Mouse (Mus musculus): Measurements from ENCODE around the gene B3galt4.

B3galt4 gene

GRCm38 (mm10) chr17:33920282-33921097 lies 30.8 kb downstream of the B3galt4 start:
- DNase-seq (ENCODE audit: low read depth, low spot score), result peak; percentile 93

- peak; percentile 97 for DNase-seq (ENCODE audit: low read depth, low spot score)
Measured at GRCm38 (mm10) chr17:33919351-33920281, 31.7 kb downstream of the B3galt4 start.

DNA sequence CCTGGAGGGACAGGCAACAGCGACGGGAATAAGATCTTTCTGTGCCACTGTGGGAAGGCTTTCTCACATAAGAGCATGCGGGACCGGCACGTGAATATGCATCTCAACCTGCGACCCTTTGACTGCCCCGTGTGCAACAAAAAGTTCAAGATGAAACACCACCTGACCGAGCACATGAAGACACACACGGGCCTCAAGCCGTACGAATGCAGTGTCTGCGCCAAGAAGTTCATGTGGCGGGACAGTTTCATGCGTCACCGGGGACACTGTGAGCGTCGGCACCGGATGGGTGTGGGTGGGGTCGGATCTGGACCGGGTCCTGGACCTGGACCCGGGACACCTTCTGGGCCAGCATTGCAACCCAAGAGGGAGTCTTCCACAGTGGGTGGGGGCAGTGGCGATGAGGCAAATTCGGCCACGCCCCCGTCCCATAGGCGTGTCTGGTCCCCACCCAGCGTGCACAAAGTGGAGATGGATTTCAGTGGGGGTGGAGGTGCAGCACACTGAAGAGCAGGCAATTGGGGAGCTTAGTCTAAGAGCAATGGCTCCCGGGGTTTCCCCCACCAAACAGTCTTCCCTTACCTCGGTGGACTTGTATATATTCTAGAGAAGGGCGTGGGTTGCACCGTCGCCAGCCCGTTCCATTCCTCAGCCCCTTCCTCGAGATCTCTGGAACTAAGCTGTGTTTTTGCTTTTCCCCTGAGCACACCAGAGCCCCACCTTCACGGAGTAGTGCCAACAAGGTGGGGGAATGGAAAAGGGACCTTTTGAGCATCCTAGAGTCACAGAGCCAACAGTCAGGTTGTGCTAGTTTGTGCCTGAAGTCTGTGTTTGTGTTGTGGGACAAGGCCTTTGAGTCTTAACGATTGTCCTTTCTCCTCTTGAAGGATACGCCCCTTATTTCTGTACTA lies 32.7 kb downstream of the B3galt4 start:
- no peak for DNase-seq (ENCODE audit: low read depth, low spot score)

DNA sequence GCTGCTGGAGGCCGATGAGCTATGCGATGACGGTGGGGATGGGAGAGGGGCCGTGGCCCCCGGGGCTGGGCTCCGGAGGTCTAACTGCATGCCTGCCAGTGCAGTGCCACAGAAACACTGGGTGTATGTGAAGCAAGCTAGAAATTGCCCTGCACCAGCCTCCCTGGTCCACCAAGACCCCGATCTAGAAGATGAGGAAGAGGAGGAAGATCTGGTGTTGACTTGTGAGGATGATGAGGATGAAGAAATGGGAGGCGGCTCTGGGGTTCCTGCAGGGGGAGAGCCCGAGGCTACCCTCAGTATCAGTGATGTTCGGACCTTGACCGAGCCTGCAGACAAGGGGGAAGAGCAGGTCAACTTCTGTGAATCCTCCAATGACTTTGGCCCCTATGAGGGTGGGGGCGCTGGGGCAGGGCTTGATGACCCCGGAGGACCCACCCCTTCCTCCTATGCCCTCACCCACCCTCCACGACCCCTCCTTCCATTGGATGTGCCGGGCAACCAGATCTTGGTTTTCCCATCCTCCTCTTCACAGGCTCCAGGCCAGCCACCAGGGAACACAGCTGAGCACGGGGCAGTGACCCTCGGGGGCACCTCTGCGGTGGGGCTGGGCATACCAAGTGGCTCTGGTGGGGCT lies 33.5 kb downstream of the B3galt4 start:
- DNase-seq (ENCODE audit: low read depth, low spot score), result no peak

GRCm38 (mm10) chr17:33916847-33917655 lies 34.2 kb downstream of the B3galt4 start:
- DNase-seq (ENCODE audit: low read depth, low spot score), result no peak

GRCm38 (mm10) chr17:33916294-33916693 lies 35.0 kb downstream of the B3galt4 start:
- DNase-seq (ENCODE audit: low read depth, low spot score), result no peak

- peak; percentile 98 for DNase-seq (ENCODE audit: low read depth, low spot score)
Measured at GRCm38 (mm10) chr17:33915671-33916250, 35.5 kb downstream of the B3galt4 start, which contains the start of the genes Tapbp and Zbtb22. TSS of gene Tapbp (plus strand) at chr17:33915899. TSS of gene Zbtb22 (plus strand) at chr17:33915904.

GRCm38 (mm10) chr17:33914969-33915391 lies 36.3 kb downstream of the B3galt4 start:
- DNase-seq (ENCODE audit: low read depth, low spot score), result no peak

- no peak for DNase-seq (ENCODE audit: low read depth, low spot score)
Measured at GRCm38 (mm10) chr17:33913905-33914304, 37.4 kb downstream of the B3galt4 start.

DNA sequence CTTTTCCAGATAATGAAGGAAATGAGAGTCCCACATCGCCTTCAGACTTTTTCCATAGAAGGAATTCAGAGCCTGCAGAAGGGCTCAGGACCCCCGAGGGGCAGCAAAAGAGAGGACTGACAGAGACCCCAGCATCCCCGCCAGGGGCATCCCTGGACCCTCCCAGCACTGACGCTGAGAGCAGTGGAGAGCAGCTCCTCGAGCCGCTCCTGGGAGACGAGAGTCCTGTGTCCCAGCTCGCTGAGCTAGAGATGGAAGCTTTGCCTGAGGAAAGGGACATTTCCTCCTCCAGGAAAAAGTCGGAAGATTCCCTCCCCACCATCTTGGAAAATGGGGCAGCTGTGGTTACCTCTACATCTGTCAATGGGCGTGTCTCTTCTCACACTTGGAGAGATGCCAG lies 38.0 kb downstream of the B3galt4 start:
- DNase-seq (ENCODE audit: low read depth, low spot score), result no peak

GRCm38 (mm10) chr17:33911813-33912414 lies 39.4 kb downstream of the B3galt4 start:
- no peak for DNase-seq (ENCODE audit: low read depth, low spot score)

DNA sequence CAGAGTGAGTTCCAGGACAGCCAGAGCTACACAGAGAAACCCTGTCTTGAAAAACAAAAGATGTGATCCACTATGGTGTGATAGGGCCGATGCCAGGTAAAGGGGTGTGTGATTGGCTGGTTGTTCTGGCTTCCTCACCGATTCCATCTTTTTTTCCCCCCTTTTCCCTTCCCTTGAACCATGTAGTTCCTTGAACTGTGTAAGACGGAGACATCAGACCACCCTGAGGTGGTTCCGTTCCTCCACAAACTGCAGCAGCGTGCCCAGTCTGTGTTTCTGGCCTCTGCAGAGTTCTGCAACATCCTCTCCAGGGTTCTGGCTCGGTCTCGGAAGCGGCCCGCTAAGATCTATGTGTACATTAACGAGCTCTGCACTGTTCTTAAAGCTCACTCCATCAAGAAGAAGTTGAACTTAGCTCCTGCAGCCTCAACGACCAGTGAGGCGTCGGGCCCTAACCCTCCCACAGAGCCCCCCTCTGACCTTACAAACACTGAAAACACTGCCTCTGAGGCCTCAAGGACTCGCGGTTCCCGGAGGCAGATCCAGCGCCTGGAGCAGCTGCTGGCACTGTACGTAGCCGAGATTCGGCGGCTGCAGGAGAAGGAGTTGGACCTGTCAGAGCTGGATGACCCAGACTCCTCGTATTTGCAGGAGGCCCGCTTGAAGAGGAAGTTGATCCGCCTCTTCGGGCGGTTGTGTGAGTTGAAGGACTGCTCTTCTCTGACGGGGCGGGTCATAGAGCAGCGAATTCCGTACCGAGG lies 40.1 kb downstream of the B3galt4 start:
- no peak for DNase-seq (ENCODE audit: low read depth, low spot score)

GRCm38 (mm10) chr17:33910346-33911051 lies 40.8 kb downstream of the B3galt4 start:
- peak; percentile 74 for DNase-seq (ENCODE audit: low read depth, low spot score)

- DNase-seq (ENCODE audit: low read depth, low spot score), result no peak
Measured at GRCm38 (mm10) chr17:33909869-33910250, 41.4 kb downstream of the B3galt4 start.

DNA sequence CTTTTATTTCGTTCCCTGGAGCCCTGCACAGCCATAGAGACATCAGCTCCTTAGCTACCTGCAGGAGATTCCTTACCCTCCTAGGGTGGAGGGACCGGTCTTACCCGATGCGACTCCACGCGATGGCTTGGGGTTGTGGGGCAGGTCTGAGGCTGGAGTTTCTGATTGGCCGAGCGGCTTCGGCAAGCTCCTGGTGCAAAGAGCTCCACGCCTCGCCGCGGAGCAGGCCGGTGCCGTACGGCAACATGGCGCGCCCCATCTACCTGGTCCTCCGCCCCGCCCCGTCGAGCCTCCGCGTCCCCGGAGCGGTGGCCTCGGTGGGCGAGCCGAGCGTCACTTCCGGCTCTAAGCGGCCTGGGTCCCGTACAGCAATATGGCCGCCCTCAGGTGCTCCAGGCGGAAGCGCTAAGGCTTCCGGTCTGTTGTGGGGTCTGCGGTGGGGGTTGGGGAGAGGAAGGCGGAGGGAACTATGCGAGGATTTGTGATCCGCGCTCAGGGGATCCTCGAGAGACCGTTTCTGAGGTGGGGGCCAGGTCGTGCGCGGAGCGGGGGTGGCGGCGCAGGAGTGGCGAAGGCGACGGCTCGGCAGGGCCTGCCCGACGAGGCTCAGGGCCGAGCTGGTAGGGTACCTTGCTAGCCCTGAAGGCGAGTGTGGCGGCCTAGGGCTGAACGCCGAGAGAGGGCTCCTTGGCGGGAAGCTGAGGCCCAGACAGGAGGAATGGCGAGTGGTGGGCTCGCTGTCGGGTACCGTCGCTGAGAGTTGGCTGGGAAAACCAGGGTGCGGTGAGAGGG lies 42.0 kb downstream of the B3galt4 start, which contains the start of gene Daxx:
Daxx (plus strand) TSS at position 338 of the 792 bp plus-strand sequence.
- DNase-seq (ENCODE audit: low read depth, low spot score), result peak; percentile 100

DNA sequence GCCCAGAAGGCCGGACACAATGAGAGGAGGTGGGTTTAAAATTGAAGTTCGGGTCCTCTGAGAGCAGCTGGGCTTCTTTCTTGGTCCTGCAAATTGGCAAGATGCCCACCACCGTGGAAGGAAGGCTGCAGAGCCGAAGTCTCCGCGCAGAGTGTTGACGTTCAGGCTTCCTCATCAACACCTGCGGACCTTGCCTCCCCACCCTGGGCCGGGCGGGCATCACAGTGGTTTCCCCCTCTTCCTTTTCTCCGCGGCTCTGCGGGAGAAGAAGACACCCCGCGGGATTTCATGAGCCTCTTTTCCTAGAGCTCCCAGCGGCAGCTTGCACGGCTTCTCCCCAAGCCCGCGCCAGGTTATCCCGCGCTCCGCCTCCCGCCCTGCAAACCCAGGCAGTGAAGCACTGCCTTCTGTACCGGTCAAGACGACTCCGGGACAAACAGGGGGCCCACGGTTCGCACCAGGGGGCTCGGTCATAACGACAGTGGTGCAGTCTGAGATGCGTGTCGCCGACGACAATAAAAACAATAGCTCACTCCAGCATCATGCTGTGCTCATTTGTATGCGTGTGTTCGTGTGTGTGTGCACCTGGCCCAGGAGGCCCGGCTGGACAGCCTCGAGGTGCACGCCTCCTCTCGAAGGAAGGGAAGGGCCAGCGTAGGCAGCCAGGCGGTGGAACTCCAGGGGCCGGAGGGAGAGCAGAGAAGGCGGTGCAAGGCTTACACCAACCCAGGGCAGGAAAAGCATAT lies 42.8 kb downstream of the B3galt4 start:
- peak; percentile 81 for DNase-seq (ENCODE audit: low read depth, low spot score)

Measured in A20 (cell line).